In genomic region chr15:91779166-91779565, GRCm38 (mm10) we compare ENCODE assay signal across 33 mouse cellular contexts. TPM values are rescaled to one million over a fixed set of nuclear protein-coding genes. Genes with fewer than 3 reads are reported as not detected.
A peak's percentile ranks its signal among the peaks of the same experiment; 100 is the strongest.
DNase-seq lines count a peak whose midpoint lies in the region; ATAC-seq and TF ChIP-seq lines count a peak whose summit lies in the region.
"Had no signal": no experiment of that assay in that cellular context is flagged by ENCODE, and none has a peak within 500 bp of the region (broad histone marks: within the 10 kb centered on the region; RNA-seq: fewer than 3 reads in every experiment).

No protein-coding gene starts in this region.

- H3K4me1 ChIP-seq in hindbrain, embryonic 10.5 days (replicated peaks) = no peaks in the 10 kb centered on the region
- H3K4me1 ChIP-seq: embryonic facial prominence, embryonic 10.5 days; embryonic facial prominence, embryonic 13.5 days; forebrain, embryonic 12.5 days; forebrain, embryonic 15.5 days had no signal

- no peaks in the 10 kb centered on the region for H3K27me3 ChIP-seq in Patski
- H3K27me3 ChIP-seq in hindbrain, embryonic 10.5 days (ENCODE audit: insufficient read depth, poor library complexity, severe bottlenecking) = no peaks in the 10 kb centered on the region
- H3K27me3 ChIP-seq: embryonic facial prominence, embryonic 13.5 days; forebrain, embryonic 12.5 days; forebrain, embryonic 15.5 days had no signal

- peak; percentile 35 for DNase-seq in 3T3-L1 (ENCODE audit: low read depth, low spot score)
- peak; percentile 60 for DNase-seq in ES-CJ7 (ENCODE audit: low read depth, low spot score)
- DNase-seq in Patski (ENCODE audit: low read depth, low spot score) = no peak
- peak; percentile 57 for DNase-seq in ZHBTc4 (ENCODE audit: low read depth, low spot score)
- no peak for DNase-seq in hindbrain, embryonic 10.5 days (ENCODE audit: low spot score)
- no peak for DNase-seq in kidney, postnatal 4 days
- DNase-seq in spleen, postnatal 10 days (ENCODE audit: low spot score in 2 of 2) = no peak
- DNase-seq: adrenal gland, adult 2 months; adrenal gland, postnatal 14 days; cerebellum, adult 11 months; cerebellum, adult 2 months; cerebellum, adult 9-11 months; cerebellum, postnatal 25 days; embryo, embryonic 11 days; gastrocnemius, postnatal 10 days; heart, adult 11 months; kidney, adult 18-20 months had no signal

- ATAC-seq in Patski = no peak
- ATAC-seq: CD4-positive, CD25-positive, alpha-beta regulatory T cell, adult 4 months; forebrain, embryonic 15.5 days; hindbrain, postnatal 0 days; inflammation-experienced regulatory T-cells, adult 6 months; intestine, embryonic 16.5 days had no signal

- H3K4me3 ChIP-seq in hindbrain, embryonic 10.5 days = no peak overlapping the region
- H3K4me3 ChIP-seq: embryonic facial prominence, embryonic 10.5 days; embryonic facial prominence, embryonic 13.5 days; erythroblast, embryonic 14.5 days; forebrain, embryonic 12.5 days; forebrain, embryonic 15.5 days had no signal

- CTCF ChIA-PET in Patski (lab: Charles Lee) = interaction anchor here (0.9 to 1.9 kb wide), 5 partner anchors 12 to 203 kb away, joined by 3 to 4 read pairs (median 3); no protein-coding TSS in a partner anchor

- H3K9me3 ChIP-seq in hindbrain, embryonic 10.5 days = no peaks in the 10 kb centered on the region
- H3K9me3 ChIP-seq: embryonic facial prominence, embryonic 10.5 days; embryonic facial prominence, embryonic 13.5 days; forebrain, embryonic 12.5 days; forebrain, embryonic 15.5 days had no signal

- H3K27ac ChIP-seq in hindbrain, embryonic 10.5 days = no peak overlapping the region
- H3K27ac ChIP-seq: embryonic facial prominence, embryonic 10.5 days; embryonic facial prominence, embryonic 13.5 days; forebrain, embryonic 12.5 days; forebrain, embryonic 15.5 days; hindbrain, embryonic 14.5 days; hindbrain, postnatal 0 days had no signal

- H3K36me3 ChIP-seq in hindbrain, embryonic 10.5 days = no peaks in the 10 kb centered on the region
- H3K36me3 ChIP-seq: embryonic facial prominence, embryonic 10.5 days; embryonic facial prominence, embryonic 13.5 days; forebrain, embryonic 12.5 days; forebrain, embryonic 15.5 days had no signal

- WGBS in hindbrain, embryonic 10.5 days = 91% methylated on average over 9 of the region's 9 CpGs

- in situ Hi-C loops in Patski (cut with MboI; ENCODE audit: low pct_unique_long_range_greater_than_20kb) = no loop called here

- POLR2A ChIA-PET in Patski (lab: Charles Lee) = no interaction called here

- TF ChIP-seq CTCF in Patski (IDR thresholded peaks at IDR 0.05) = peak; percentile 6

RNA-seq across cellular contexts. Expression of gene Smgc, which starts 58.9 kb away (rescaled TPM):
- polyA plus RNA-seq in Patski (2021) = not detected
- polyA plus RNA-seq in hindbrain, embryonic 10.5 days (2016; fragmentation: Nextera tagmentation; extraction: Ambion mirVana) = not detected in 2 replicates
- polyA plus RNA-seq: adrenal gland, adult 2 months; C2C12; CD4-positive, CD25-positive, alpha-beta regulatory T cell, adult 4 months; cerebellum, adult 2 months; cortical plate, adult 2 months; embryonic facial prominence, embryonic 10.5 days; embryonic facial prominence, embryonic 13.5 days; erythroblast, embryonic 14.5 days; forebrain, embryonic 12.5 days; forebrain, embryonic 15.5 days; heart, embryonic 11.5 days; heart, embryonic 14.5 days; heart, postnatal 0 days; hindbrain, embryonic 11.5 days; hindbrain, embryonic 14.5 days; hindbrain, postnatal 0 days; inflammation-experienced regulatory T-cells, adult 6 months; intestine, embryonic 16.5 days had no signal

Comparison
In these comparisons a context has a peak if more than half of its experiments do, and no peak if none do; other contexts are left out.
1. DNase-seq: peak in 3T3-L1 (single experiment), ES-CJ7 (single experiment) and ZHBTc4 (single experiment); none in Patski (single experiment), hindbrain, embryonic 10.5 days (single experiment), kidney, postnatal 4 days (0 of 2) and spleen, postnatal 10 days (0 of 2).